Mouse (Mus musculus) limb, embryonic 10.5 days (tissue): ENCODE data around the gene Qprt. TPM values are rescaled to one million over a fixed set of nuclear protein-coding genes. Genes with fewer than 3 reads are reported as not detected.
"Not testable (repeated sequence)": the region's sequence is repeated elsewhere in the genome, so short reads cannot be mapped to it uniquely, and the experiment has no call there.

Source experiments
- DNase-seq: peaks from one replicate; pipeline ENCODE4 v3.0.0-alpha.2; 2017; ENCODE audit warnings: low spot score
- H3K27ac ChIP-seq: fragments of 300-500 bp; sonication (generic); 2 replicates; pipeline ENCODE4 v1.5.1; 2016; ENCODE audit warnings: mild to moderate bottlenecking
- H3K27me3 ChIP-seq: fragments of 300-500 bp; sonication (generic); 2 replicates; pipeline ENCODE4 v1.6.1; 2016; ENCODE audit warnings: low read depth, mild to moderate bottlenecking; ENCODE audit not compliant: poor library complexity, severe bottlenecking
- H3K36me3 ChIP-seq: fragments of 300-500 bp; sonication (generic); 2 replicates; pipeline ENCODE4 v1.6.1; 2016; ENCODE audit warnings: mild to moderate bottlenecking, moderate library complexity
- H3K4me1 ChIP-seq: fragments of 300-500 bp; sonication (generic); 2 replicates; pipeline ENCODE4 v1.6.1; 2016
- H3K4me3 ChIP-seq: fragments of 300-500 bp; sonication (generic); 2 replicates; pipeline ENCODE4 v1.5.1; 2016; ENCODE audit warnings: mild to moderate bottlenecking, moderate library complexity
- H3K9me3 ChIP-seq: fragments of 300-500 bp; sonication (generic); replicated peaks from 2 replicates; pipeline ENCODE4 v1.6.1; 2016; ENCODE audit warnings: mild to moderate bottlenecking
- WGBS: fragments of 180-500 bp; shearing (Covaris S2); methylation state at CpG from one replicate; pipeline ENCODE4 v1.1.7; 2016; 5-methylcytosine and 5-hydroxymethylcytosine counted together
- polyA plus RNA-seq: library from polyadenylated mRNA; unstranded; fragments of >200 nt; fragmentation: Nextera tagmentation; extraction: Ambion mirVana; gene quantifications from 2 replicates; pipeline ENCODE4 v1.2.1, GENCODE M21; 2016

The Qprt gene
- polyA plus RNA-seq, 1 experiment from 2014 or later = 1.7 TPM

- not testable (repeated sequence) for DNase-seq, H3K4me3 ChIP-seq, H3K27me3 ChIP-seq, H3K9me3 ChIP-seq, H3K36me3 ChIP-seq, H3K27ac ChIP-seq
- 62% methylated on average over 6 of the region's 6 CpGs for WGBS
- H3K4me1 ChIP-seq = peaks cover 11% of the 10 kb centered on the region
These were observed 36.3 kb downstream of the Qprt start for GRCm38 (mm10) chr7:127085751-127086150.

- H3K9me3 ChIP-seq = no peaks in the 10 kb centered on the region
- WGBS = 86% methylated on average over 2 of the region's 2 CpGs
- peaks cover 11% of the 10 kb centered on the region for H3K4me1 ChIP-seq
- no peaks in the 10 kb centered on the region for H3K36me3 ChIP-seq
- peaks cover 5% of the 10 kb centered on the region; the same call in 1 of the 2 replicates for H3K27me3 ChIP-seq
- H3K4me3 ChIP-seq = no peak overlapping the region
- H3K27ac ChIP-seq = no peak overlapping the region
- no peak for DNase-seq
These were observed 37.2 kb downstream of the Qprt start for GRCm38 (mm10) chr7:127084794-127085193.

DNA sequence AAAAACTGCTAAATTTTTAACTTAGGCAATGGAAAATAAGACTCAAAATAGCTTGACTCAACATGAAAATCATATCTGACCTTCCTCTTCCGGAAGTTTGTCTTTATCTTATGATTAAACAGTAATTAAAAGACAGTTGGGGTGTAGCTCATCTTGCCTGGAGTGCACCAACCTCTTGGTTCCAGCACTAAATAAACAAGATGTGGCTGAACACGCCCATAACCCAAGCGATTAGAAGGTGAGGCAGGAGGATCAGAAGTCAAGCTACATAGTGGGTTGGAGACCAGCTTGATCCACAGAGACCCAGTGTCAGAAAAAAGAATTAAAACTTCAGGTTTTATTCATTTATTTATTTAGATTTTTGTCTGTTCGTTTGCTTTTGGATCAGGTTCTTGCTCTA, 38.3 kb downstream of the Qprt start:
- 85% methylated on average over 4 of the region's 4 CpGs for WGBS

DNA sequence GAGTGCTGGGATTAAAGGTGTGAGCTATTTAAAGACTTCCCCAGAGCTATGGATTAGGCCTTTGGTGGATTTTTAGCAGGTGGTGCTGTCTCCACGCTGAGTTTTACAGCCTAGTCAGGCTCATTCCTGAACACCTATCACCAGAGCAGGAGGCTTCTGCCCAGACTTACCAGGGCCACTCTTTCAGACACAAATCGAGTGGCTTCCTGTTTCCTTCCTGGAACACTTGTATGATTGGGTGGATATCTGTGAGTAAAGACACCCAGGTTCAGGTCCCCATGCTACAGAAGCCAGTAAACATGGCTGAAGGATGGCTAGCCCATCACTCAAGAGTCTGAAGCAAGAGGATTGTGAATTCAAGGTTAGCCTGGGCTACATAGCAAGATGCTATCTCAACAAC, 39.0 kb downstream of the Qprt start:
- H3K27ac ChIP-seq = no peak overlapping the region
- no peak for DNase-seq
- no peaks in the 10 kb centered on the region for H3K9me3 ChIP-seq
- 0 out of 2 replicates have a peak, but pooled peaks cover 3% of the 10 kb centered on the region for H3K4me1 ChIP-seq
- 64% methylated on average over 2 of the region's 2 CpGs for WGBS
- H3K27me3 ChIP-seq = no peaks in the 10 kb centered on the region
- no peak overlapping the region for H3K4me3 ChIP-seq
- H3K36me3 ChIP-seq = no peaks in the 10 kb centered on the region

More for the DNA sequence above, 38.3 kb downstream of the Qprt start:
- Histone ChIP-seq H3K27ac (no peak overlapping the region), H3K27me3 (peaks cover under 1% of the 10 kb centered on the region; the same call in 1 of the 2 replicates), H3K4me3 (no peak overlapping the region), H3K9me3 (no peaks in the 10 kb centered on the region), H3K4me1 (peaks cover 3% of the 10 kb centered on the region), H3K36me3 (no peaks in the 10 kb centered on the region)
- no peak for DNase-seq

DNA sequence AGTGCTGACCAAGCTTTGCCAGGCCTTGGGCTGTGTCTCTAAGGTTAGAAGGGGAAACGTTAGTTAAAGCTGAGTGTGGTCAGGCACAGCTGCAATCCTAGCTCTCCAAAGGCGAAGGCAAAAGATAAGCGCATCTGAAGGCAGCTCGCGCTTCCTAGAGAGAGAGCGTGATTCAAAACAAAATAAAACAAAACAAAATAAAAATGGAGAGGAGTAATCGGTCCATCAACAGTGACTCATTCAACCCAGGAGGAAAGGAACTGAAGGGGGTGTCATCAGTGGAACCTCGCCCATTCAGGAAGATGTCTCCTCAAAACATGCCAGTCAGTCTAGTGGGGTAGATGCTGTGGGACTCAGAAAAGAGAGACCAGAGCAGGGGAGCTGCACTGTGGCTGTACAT, 39.8 kb downstream of the Qprt start:
- Histone ChIP-seq H3K27me3 (no peaks in the 10 kb centered on the region), H3K9me3 (no peaks in the 10 kb centered on the region), H3K4me1 (0 out of 2 replicates have a peak, but pooled peaks cover 3% of the 10 kb centered on the region), H3K27ac (no peak overlapping the region), H3K36me3 (no peaks in the 10 kb centered on the region), H3K4me3 (no peak overlapping the region)
- no peak for DNase-seq
- WGBS = 85% methylated on average over 8 of the region's 8 CpGs

GRCm38 (mm10) chr7:127080045-127080444, 42.0 kb downstream of the Qprt start:
- WGBS = 60% methylated on average over 3 of the region's 3 CpGs
- Histone ChIP-seq H3K4me1 (0 out of 2 replicates have a peak, but pooled peaks cover 3% of the 10 kb centered on the region), H3K36me3 (no peaks in the 10 kb centered on the region), H3K27ac (no peak overlapping the region), H3K4me3 (no peak overlapping the region), H3K27me3 (no peaks in the 10 kb centered on the region), H3K9me3 (no peaks in the 10 kb centered on the region)
- DNase-seq = no peak

DNA sequence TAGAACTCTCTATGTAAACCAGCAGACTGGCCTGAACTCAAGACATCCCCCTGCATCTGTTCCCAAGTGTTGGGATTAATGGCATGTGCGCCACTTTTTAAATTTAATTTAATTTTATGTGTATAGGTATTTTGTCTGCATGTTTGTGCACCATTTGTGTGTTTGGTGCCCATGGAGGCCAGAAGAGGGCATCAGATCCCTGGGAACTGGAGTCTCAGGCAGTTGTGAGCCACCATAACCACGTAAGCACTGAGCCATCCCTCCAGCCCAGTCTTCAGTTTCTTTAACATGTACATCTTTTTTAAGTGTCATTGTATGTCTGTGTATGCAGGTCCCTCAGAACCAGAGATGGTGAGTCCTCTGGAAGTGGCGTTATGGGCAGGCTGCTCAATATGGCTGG, 44.3 kb downstream of the Qprt start:
- DNase-seq = no peak
- Histone ChIP-seq H3K36me3 (no peaks in the 10 kb centered on the region), H3K4me3 (no peak overlapping the region), H3K27me3 (no peaks in the 10 kb centered on the region), H3K27ac (no peak overlapping the region), H3K4me1 (0 out of 2 replicates have a peak, but pooled peaks cover 3% of the 10 kb centered on the region), H3K9me3 (no peaks in the 10 kb centered on the region)
- 89% methylated on average over 3 of the region's 3 CpGs for WGBS

DNA sequence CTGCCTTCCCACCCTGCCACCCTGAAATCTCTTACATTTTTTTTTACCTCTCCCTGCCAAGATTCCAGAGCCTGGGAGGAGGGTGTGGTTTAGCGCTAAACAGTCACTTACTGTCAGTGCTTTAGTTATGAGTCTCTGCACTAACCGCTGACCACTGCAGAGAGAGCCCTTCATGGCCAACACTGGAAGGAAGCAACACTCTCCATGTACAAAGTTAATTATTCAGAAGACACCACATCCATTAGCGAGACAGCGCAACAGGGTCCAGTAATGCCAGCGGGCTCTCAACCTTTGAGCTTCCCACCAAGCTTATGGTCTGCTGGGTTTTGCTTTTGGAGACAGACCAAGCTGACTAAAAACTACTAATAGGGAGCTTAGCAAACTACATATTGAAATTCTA, 45.8 kb downstream of the Qprt start:
- Histone ChIP-seq H3K27me3 (no peaks in the 10 kb centered on the region), H3K27ac (no peak overlapping the region), H3K9me3 (no peaks in the 10 kb centered on the region), H3K4me3 (no peak overlapping the region), H3K4me1 (0 out of 2 replicates have a peak, but pooled peaks cover 3% of the 10 kb centered on the region), H3K36me3 (no peaks in the 10 kb centered on the region)
- 93% methylated on average over 5 of the region's 5 CpGs for WGBS
- no peak for DNase-seq

GRCm38 (mm10) chr7:127073221-127073620, 48.8 kb downstream of the Qprt start:
- WGBS = 86% methylated on average over 4 of the region's 4 CpGs
- no peak for DNase-seq
- no peak overlapping the region for H3K4me3 ChIP-seq
- no peaks in the 10 kb centered on the region for H3K9me3 ChIP-seq
- H3K27ac ChIP-seq = no peak overlapping the region
- H3K4me1 ChIP-seq = no peaks in the 10 kb centered on the region
- no peaks in the 10 kb centered on the region for H3K36me3 ChIP-seq
- H3K27me3 ChIP-seq = no peaks in the 10 kb centered on the region

DNA sequence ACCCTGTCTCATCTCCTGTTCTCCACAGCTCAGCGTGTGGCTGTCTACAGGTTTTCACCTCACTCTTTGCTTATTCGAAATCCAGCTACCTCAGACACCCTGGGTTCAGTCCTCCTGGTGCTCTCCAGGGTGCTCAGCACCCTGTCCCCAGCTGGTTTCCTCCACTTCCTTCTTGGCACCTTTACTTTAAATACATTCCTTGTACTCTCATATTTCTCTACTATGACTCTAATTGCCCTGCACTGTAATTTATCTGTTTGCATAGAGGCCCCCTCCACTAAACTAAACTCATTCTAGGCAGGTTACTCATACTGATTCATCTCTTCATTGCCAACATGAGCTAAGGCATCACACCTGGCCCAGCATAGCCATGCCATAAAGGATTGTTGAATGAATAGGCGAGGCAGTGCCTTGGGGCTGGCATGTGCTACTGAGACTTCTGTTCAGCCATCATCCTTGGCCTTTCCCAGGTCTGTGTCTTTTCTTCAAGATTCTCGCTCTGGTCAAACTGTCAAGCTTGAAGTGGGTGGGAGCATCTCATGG, 51.1 kb downstream of the Qprt start:
- H3K9me3 ChIP-seq = no peaks in the 10 kb centered on the region
- 77% methylated on average over 4 of the region's 4 CpGs for WGBS
- no peaks in the 10 kb centered on the region for H3K27me3 ChIP-seq
- no peak overlapping the region for H3K4me3 ChIP-seq
- no peaks in the 10 kb centered on the region for H3K36me3 ChIP-seq
- no peaks in the 10 kb centered on the region for H3K4me1 ChIP-seq
- H3K27ac ChIP-seq = no peak overlapping the region
- no peak for DNase-seq

GRCm38 (mm10) chr7:127066317-127066716, 55.7 kb downstream of the Qprt start:
- no peaks in the 10 kb centered on the region for H3K4me1 ChIP-seq

DNA sequence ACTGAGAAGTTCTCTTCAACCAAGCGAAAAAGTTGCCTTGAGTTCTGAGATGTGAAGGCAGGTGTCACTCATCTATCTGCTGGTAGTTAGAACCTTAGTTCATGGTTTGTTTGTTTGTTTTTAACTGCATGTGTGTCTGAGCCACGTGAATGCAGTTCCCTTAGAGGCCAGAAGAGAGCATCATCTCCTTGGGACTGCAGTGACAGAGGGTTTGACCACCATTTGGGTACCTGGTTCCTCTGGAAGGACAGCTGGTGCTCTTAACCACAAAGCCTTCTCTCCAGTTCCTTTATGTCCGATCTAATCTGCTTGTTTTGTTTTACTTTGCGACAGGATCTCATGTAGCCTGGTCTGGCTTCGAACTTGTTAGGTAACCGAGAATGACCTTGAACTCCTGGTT, 56.5 kb downstream of the Qprt start:
- no peak for DNase-seq
- Histone ChIP-seq H3K9me3 (no peaks in the 10 kb centered on the region), H3K36me3 (no peaks in the 10 kb centered on the region), H3K4me3 (no peak overlapping the region), H3K27ac (no peak overlapping the region), H3K27me3 (0 out of 2 replicates have a peak, but pooled peaks cover 4% of the 10 kb centered on the region), H3K4me1 (no peaks in the 10 kb centered on the region)
- WGBS = 87% methylated on average over 6 of the region's 6 CpGs

More at GRCm38 (mm10) chr7:127066317-127066716, 55.7 kb downstream of the Qprt start:
- no peak for DNase-seq
- H3K4me3 ChIP-seq = no peak overlapping the region
- no peaks in the 10 kb centered on the region for H3K9me3 ChIP-seq
- H3K36me3 ChIP-seq = no peaks in the 10 kb centered on the region
- H3K27ac ChIP-seq = no peak overlapping the region
- 0 out of 2 replicates have a peak, but pooled peaks cover 3% of the 10 kb centered on the region for H3K27me3 ChIP-seq
- WGBS = 83% methylated on average over 4 of the region's 4 CpGs
